Mouse (Mus musculus) liver, embryonic 11.5 days (tissue): Measurements from ENCODE around the gene Stkld1. TPM values are rescaled to one million over a fixed set of nuclear protein-coding genes. Genes with fewer than 3 reads are reported as not detected.
"Not testable (repeated sequence)": the region's sequence is repeated elsewhere in the genome, so short reads cannot be mapped to it uniquely, and the experiment has no call there.

Experiments
- ATAC-seq: fragments of 200-750 bp; cut with Nextera tagmentation; replicated peaks from 2 replicates; pipeline ENCODE4 v1.8.0; 2017; ENCODE audit warnings: moderate number of reproducible peaks, mild to moderate bottlenecking, moderate TSS enrichment, moderate library complexity; ENCODE audit not compliant: low FRiP score
- DNase-seq: peaks from one replicate; pipeline ENCODE4 v3.0.0-alpha.2; 2017; ENCODE audit warnings: low spot score
- H3K27ac ChIP-seq: fragments of 300-500 bp; sonication (generic); 2 replicates; pipeline ENCODE4 v1.5.1; 2014; ENCODE audit warnings: mild to moderate bottlenecking, low read depth, low read length, control low read depth
- H3K27me3 ChIP-seq: fragments of 300-500 bp; sonication (generic); replicated peaks from 2 replicates; pipeline ENCODE4 v1.6.1; 2014; ENCODE audit warnings: low read length, mixed read lengths; ENCODE audit not compliant: control insufficient read depth, insufficient read depth
- H3K36me3 ChIP-seq: fragments of 300-500 bp; sonication (generic); 2 replicates; pipeline ENCODE4 v1.6.1; 2014; ENCODE audit warnings: mild to moderate bottlenecking, low read length, moderate library complexity, mixed read lengths; ENCODE audit not compliant: control insufficient read depth, insufficient read depth
- H3K4me1 ChIP-seq: fragments of 300-500 bp; sonication (generic); replicated peaks from 2 replicates; pipeline ENCODE4 v1.6.1; 2014; ENCODE audit warnings: low read length, mixed read lengths; ENCODE audit not compliant: control insufficient read depth, insufficient read depth
- H3K4me2 ChIP-seq: fragments of 300-500 bp; sonication (generic); 2 replicates; pipeline ENCODE4 v1.6.1; 2014; ENCODE audit warnings: mild to moderate bottlenecking, control low read depth, moderate library complexity
- H3K4me3 ChIP-seq: fragments of 300-500 bp; sonication (generic); 2 replicates; pipeline ENCODE4 v1.5.1; 2014; ENCODE audit warnings: low read depth, low read length, control low read depth
- H3K9ac ChIP-seq: fragments of 300-500 bp; sonication (generic); 2 replicates; pipeline ENCODE4 v1.6.1; 2014; ENCODE audit warnings: low read depth, low read length, control low read depth
- H3K9me3 ChIP-seq: fragments of 300-500 bp; sonication (generic); 2 replicates; pipeline ENCODE4 v1.6.1; 2016; ENCODE audit warnings: low read length, inconsistent platforms, mixed read lengths; ENCODE audit not compliant: control insufficient read depth
- WGBS: fragments of 180-500 bp; shearing (Covaris S2); extraction: QIAGEN DNeasy Blood & Tissue Kit; methylation state at CpG from one replicate; pipeline ENCODE4 v1.1.7; 2014; 5-methylcytosine and 5-hydroxymethylcytosine counted together
- polyA plus RNA-seq: library from polyadenylated mRNA; unstranded; fragments of >200 nt; fragmentation: Nextera tagmentation; extraction: Ambion mirVana; gene quantifications from 2 replicates; pipeline ENCODE4 v1.2.1, GENCODE M21; 2014

Gene Stkld1
- polyA plus RNA-seq: 0.10 and 0.16 TPM in 2 replicates

GRCm38 (mm10) chr2:26933304-26934055 lies at the start of gene Stkld1, which contains the start of gene Surf4:
TSS of gene Stkld1 (plus strand) at chr2:26934047.
TSS of gene Surf4 (minus strand) at chr2:26933928.
- Histone ChIP-seq H3K9me3 (no peaks in the 10 kb centered on the region), H3K36me3 (peaks cover 26% of the 10 kb centered on the region), H3K9ac (peak within 1 kb of the TSS; percentile 98), H3K27me3 (no peaks in the 10 kb centered on the region), H3K27ac (peak within 1 kb of the TSS; percentile 82), H3K4me1 (peaks cover 38% of the 10 kb centered on the region), H3K4me3 (peak within 1 kb of the TSS; percentile 85), H3K4me2 (peak within 1 kb of the TSS; percentile 75)
- DNase-seq (peak; percentile 96), ATAC-seq (peak; percentile 93)
- WGBS: 1% methylated on average over 59 of the region's 70 CpGs

- H3K4me2 ChIP-seq, ATAC-seq, H3K4me3 ChIP-seq, H3K4me1 ChIP-seq, H3K9ac ChIP-seq, H3K27ac ChIP-seq, H3K27me3 ChIP-seq, H3K36me3 ChIP-seq, DNase-seq, H3K9me3 ChIP-seq: not testable (repeated sequence)
- 87% methylated on average over 2 of the region's 2 CpGs for WGBS
Measured at GRCm38 (mm10) chr2:26885541-26885940, 48.3 kb upstream of the Stkld1 start.

- H3K4me2 ChIP-seq, H3K4me3 ChIP-seq, ATAC-seq, H3K9me3 ChIP-seq, H3K27me3 ChIP-seq, H3K9ac ChIP-seq, DNase-seq, H3K4me1 ChIP-seq, H3K27ac ChIP-seq: not testable (repeated sequence)
- peaks cover 12% of the 10 kb centered on the region for H3K36me3 ChIP-seq
- WGBS: 73% methylated on average over 4 of the region's 4 CpGs
Measured at GRCm38 (mm10) chr2:26886170-26886569, 47.7 kb upstream of the Stkld1 start.

- H3K4me2 ChIP-seq: no peak overlapping the region
- H3K27ac ChIP-seq: no peak overlapping the region
- ATAC-seq (no peak), DNase-seq (no peak)
- no peaks in the 10 kb centered on the region for H3K9me3 ChIP-seq
- H3K4me3 ChIP-seq: no peak overlapping the region
- WGBS: 87% methylated on average over 4 of the region's 4 CpGs
- H3K27me3 ChIP-seq: no peaks in the 10 kb centered on the region
- H3K9ac ChIP-seq: no peak overlapping the region
- peaks cover under 1% of the 10 kb centered on the region for H3K4me1 ChIP-seq
- H3K36me3 ChIP-seq: peaks cover 68% of the 10 kb centered on the region
Measured at GRCm38 (mm10) chr2:26895898-26896297, 37.9 kb upstream of the Stkld1 start.

GRCm38 (mm10) chr2:26900731-26901130 lies 33.1 kb upstream of the Stkld1 start:
- Histone ChIP-seq H3K9ac (no peak overlapping the region; the same call in 1 of the 2 replicates), H3K4me3 (no peak overlapping the region), H3K4me1 (peaks cover 18% of the 10 kb centered on the region), H3K36me3 (peaks cover 47% of the 10 kb centered on the region), H3K9me3 (no peaks in the 10 kb centered on the region), H3K27me3 (no peaks in the 10 kb centered on the region), H3K27ac (no peak overlapping the region), H3K4me2 (peak overlapping the region; percentile 90)
- WGBS: 38% methylated on average over 1 of the region's 1 CpGs
- DNase-seq (peak; percentile 26), ATAC-seq (no peak)

- H3K4me3 ChIP-seq: peak overlapping the region; percentile 89
- peak overlapping the region; percentile 73; the same call in 1 of the 2 replicates for H3K27ac ChIP-seq
- peak overlapping the region; percentile 90 for H3K9ac ChIP-seq
- no peaks in the 10 kb centered on the region for H3K9me3 ChIP-seq
- H3K4me2 ChIP-seq: peak overlapping the region; percentile 90
- DNase-seq: peak; percentile 31
- no peaks in the 10 kb centered on the region for H3K27me3 ChIP-seq
- ATAC-seq: no peak
- WGBS: 7% methylated on average over 7 of the region's 7 CpGs
- peaks cover 18% of the 10 kb centered on the region for H3K4me1 ChIP-seq
- H3K36me3 ChIP-seq: peaks cover 51% of the 10 kb centered on the region
Measured at GRCm38 (mm10) chr2:26901834-26902400, 31.9 kb upstream of the Stkld1 start.

GRCm38 (mm10) chr2:26902467-26903220 lies 31.2 kb upstream of the Stkld1 start, which contains the start of gene Surf6:
TSS of gene Surf6 (minus strand) at chr2:26902879.
- Histone ChIP-seq H3K9ac (peak within 1 kb of the TSS; percentile 90), H3K4me1 (peaks cover 18% of the 10 kb centered on the region), H3K4me2 (peak within 1 kb of the TSS; percentile 90), H3K4me3 (peak within 1 kb of the TSS; percentile 89), H3K27ac (peak within 1 kb of the TSS; percentile 73), H3K36me3 (peaks cover 46% of the 10 kb centered on the region), H3K27me3 (no peaks in the 10 kb centered on the region), H3K9me3 (no peaks in the 10 kb centered on the region)
- under 1% methylated on average over 41 of the region's 41 CpGs for WGBS
- DNase-seq: peak; percentile 93
- peak; percentile 94 for ATAC-seq

- Histone ChIP-seq H3K9ac (peak overlapping the region; percentile 90), H3K27me3 (no peaks in the 10 kb centered on the region), H3K36me3 (peaks cover 46% of the 10 kb centered on the region), H3K27ac (peak overlapping the region; percentile 73), H3K4me1 (peaks cover 19% of the 10 kb centered on the region), H3K4me2 (peak overlapping the region; percentile 90), H3K9me3 (no peaks in the 10 kb centered on the region), H3K4me3 (peak overlapping the region; percentile 89)
- DNase-seq: no peak
- ATAC-seq: no peak
- 17% methylated on average over 7 of the region's 7 CpGs for WGBS
Measured at GRCm38 (mm10) chr2:26903311-26903710, 30.5 kb upstream of the Stkld1 start.
